Mouse (Mus musculus): Measurements from ENCODE around the gene Lix1. TPM values are rescaled to one million over a fixed set of nuclear protein-coding genes. Genes with fewer than 3 reads are reported as not detected.
"Not testable (repeated sequence)": the region's sequence is repeated elsewhere in the genome, so short reads cannot be mapped to it uniquely, and the experiment has no call there.

Gene Lix1
- total RNA-seq, 2 experiments from 2014 or later = 0.82 to 2.0 TPM

DNA sequence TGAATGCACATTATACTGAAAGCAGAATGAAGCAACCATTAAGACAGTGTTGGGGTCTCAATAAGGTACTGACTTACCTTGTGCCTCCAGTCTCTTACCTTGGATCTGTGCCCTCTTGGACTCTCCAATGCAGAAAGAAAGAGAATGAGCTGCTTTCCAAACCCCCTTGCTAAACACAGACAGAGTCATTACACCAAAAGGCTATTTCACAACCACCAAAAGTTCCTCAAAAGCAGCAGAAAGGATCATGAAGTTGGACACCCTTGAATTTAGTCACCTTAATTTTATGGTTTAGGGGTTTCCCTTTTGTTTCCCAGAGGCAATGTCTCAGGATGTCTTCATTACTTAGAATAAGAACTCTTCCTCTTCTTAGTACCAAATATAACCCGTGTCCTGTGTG lies 52.1 kb downstream of the Lix1 start:
- Histone ChIP-seq H3K27ac (no peak overlapping the region), H3K4me3 (no peak overlapping the region)
- no peak for DNase-seq
- TF ChIP-seq CTCF (IDR thresholded peaks at IDR 0.05) = no peak
- intact Hi-C loops (cut with DNase I) = no loop called here

DNA sequence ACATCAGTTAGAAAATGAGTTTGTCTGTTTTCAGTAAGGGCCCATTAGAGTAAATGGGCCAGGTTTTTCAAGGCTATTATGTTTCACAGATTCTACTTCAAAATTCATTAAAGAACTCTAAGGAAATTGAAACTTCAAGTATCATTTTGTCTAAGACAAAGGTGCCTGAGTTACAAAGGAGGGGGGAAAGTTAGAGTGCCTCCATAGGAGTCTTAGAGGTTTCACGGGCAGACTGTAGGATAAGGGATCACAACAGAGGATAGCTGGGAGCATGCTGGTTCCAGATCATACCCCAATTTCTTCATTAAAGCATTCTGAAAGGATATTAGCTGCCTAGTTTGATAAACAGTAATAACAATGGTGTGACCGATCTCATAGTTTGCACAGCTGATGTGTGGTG lies 83.3 kb downstream of the Lix1 start:
- H3K27ac ChIP-seq = no peak overlapping the region
- no peak for DNase-seq
- H3K4me3 ChIP-seq = no peak overlapping the region
- intact Hi-C loops (cut with DNase I) = no loop called here
- no peak for TF ChIP-seq CTCF (IDR thresholded peaks at IDR 0.05)

DNA sequence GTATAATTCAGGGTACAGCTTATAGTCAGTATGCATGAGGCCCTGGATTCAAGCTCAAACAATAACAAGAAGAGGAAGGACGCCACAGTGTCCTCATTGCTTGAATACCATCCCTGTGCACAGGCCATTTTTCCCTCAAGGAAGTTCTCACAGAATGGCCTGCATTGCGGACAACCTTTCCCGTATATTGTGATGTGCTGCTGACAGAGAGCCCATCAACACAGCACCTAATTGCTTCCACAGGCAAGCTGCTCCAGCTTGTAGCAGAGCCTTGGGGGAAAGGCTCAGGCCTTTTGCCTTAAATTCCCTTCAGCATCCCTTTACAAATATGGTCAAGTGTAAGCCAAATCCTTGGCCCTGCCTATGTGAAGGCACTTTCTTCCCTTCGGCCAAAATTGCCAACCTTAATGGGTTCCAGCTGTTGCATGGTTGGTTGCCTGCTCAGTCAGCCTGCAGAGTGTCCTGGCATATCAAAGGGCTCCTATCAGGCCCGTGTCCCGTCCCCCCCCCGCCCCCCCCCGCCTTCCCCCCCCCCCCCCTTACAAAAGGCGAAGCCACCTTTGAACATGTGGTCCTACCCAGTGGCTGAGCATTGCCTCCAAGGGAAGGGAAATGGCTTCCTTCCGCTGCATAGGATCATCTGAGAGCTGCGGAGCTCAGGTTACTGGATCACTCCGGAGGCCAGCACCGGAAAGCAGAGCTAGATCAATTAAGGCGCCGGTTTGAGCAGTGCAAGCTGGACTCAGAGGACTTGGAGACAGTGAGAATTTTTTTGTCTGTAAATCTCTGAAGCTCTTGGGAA lies 88.5 kb downstream of the Lix1 start:
- H3K27ac ChIP-seq = no peak overlapping the region
- no peak for TF ChIP-seq CTCF (IDR thresholded peaks at IDR 0.05)
- H3K4me3 ChIP-seq = peak overlapping the region; percentile 19
- intact Hi-C loops (cut with DNase I) = no loop called here
- peak; percentile 30 for DNase-seq

DNA sequence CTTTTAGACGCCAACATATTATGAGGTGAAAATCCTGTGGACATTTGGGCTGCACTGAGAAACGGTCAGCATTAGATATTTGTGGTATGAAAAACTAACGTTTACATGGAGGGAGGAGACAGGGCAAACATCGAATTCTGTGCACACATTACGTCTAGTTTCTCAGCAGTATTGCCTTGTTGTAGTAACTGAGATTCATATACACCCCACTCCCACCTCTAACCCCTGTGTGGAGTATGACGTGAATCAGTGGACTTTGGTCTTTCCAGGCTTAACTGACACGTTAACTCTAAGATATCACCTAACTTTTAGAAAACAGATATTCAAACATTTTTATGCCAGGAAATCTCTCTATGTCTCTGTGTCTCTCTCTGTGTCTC lies 89.1 kb downstream of the Lix1 start:
- no peak overlapping the region for H3K27ac ChIP-seq
- no peak for TF ChIP-seq CTCF (IDR thresholded peaks at IDR 0.05)
- DNase-seq = no peak
- H3K4me3 ChIP-seq = peak overlapping the region; percentile 19
- intact Hi-C loops (cut with DNase I) = no loop called here

DNA sequence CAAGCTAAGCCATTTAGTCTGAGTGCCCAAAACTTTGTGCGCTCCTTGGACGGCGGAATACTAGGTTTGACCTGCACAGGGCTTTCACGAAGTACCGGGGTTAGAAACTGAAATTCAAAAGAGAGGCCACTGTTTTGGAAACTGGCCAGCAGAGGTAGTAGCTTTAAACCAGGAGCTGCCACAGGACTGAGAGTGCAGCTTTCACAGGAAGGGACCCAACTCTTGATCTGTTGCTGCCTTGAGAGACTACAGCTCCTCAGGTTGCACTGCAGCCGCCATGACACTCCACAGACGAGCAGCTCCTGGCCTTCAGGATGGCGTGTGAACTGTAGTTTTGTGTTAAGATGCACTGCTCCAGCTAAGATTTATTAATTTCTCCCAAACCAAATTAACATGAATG lies 89.6 kb downstream of the Lix1 start:
- Histone ChIP-seq H3K4me3 (no peak overlapping the region), H3K27ac (no peak overlapping the region)
- TF ChIP-seq CTCF (IDR thresholded peaks at IDR 0.05) = no peak
- intact Hi-C loops (cut with DNase I) = no loop called here
- no peak for DNase-seq

DNA sequence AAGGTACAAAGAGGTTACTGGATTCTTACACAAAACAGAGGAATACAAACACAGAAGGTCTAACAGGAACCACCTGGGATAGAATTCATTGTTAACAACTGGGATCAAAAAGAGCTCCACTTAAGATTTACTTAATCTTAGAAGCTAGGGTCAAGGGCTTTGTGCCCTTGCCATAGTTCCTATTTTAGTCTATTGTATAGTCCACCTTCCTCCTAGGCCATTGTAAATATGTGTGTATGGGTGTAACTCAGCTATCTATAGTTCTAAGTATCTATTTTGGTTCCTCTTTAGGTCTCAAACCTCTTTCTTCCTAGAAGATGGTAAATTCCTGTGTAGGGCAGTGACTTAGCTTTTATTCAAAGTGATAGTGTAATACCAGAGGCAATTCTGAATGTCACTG lies 93.8 kb downstream of the Lix1 start:
- H3K27ac ChIP-seq; H3K4me3 ChIP-seq; intact Hi-C loops (cut with DNase I); DNase-seq: not testable (repeated sequence)

DNA sequence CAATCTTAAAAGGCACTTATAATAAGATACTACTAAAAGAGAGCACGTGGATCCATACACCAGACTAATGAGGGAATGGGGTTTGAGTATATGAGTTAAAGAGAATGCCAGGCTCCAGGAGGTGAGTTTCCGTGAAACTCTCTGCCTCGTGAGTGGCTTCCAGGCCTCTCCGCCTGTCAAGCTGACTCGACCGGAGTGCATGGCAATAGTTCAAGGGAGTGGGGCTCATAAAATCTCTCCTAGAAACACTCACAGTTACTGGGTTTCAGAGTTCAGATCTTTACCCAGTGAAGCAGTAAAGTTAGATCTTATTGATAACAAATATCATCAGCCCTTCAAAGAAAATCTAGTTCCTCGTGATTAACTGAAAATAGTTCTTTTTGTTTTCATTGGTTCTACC lies 94.3 kb downstream of the Lix1 start:
- no peak overlapping the region for H3K27ac ChIP-seq
- no peak overlapping the region for H3K4me3 ChIP-seq
- intact Hi-C loops (cut with DNase I) = no loop called here
- no peak for TF ChIP-seq CTCF (IDR thresholded peaks at IDR 0.05)
- no peak for DNase-seq

DNA sequence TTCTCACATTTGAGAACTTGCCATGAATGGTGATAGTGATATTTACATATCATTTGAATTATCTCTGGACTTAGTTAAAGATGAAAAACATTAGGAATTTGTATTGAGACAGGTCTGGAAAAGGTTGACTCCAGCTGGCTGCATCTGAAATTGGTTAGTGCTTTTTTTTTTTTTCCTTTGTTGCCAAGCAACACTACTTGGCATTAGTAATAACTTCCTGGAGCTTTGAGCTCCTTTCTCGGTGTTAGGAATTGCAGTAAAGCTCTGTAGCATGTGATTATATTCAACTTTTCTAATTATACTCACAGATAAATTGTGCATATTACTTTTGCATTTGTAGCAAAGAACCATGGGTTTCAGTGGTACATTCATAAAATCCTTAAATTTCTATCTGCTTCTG lies 96.4 kb downstream of the Lix1 start:
- no peak overlapping the region for H3K4me3 ChIP-seq
- intact Hi-C loops (cut with DNase I) = no loop called here

DNA sequence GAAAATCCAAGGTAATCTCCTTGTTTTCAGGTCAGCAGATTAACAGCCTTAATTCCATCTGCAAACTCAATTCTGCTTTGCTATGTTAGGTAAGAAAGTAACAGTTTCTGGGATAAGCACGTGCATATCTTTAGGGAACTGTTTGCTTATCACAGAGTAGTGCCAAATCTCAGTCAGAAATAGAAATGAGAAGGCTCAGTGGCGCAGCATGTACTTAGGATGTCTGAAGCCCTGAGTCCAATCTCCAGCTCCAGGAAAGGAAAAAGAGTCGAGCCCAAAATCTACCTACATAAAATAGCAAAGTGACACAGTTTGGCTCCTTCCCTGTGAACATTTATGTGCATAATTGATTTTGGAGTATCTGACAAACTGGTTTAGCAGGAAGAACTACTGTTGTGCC lies 96.8 kb downstream of the Lix1 start:
- intact Hi-C loops (cut with DNase I) = no loop called here
- no peak for DNase-seq
- TF ChIP-seq CTCF (IDR thresholded peaks at IDR 0.05) = no peak
- Histone ChIP-seq H3K4me3 (no peak overlapping the region), H3K27ac (no peak overlapping the region)

More for the DNA sequence above, 96.4 kb downstream of the Lix1 start:
- no peak for TF ChIP-seq CTCF (IDR thresholded peaks at IDR 0.05)
- H3K27ac ChIP-seq = no peak overlapping the region
- no peak for DNase-seq

DNA sequence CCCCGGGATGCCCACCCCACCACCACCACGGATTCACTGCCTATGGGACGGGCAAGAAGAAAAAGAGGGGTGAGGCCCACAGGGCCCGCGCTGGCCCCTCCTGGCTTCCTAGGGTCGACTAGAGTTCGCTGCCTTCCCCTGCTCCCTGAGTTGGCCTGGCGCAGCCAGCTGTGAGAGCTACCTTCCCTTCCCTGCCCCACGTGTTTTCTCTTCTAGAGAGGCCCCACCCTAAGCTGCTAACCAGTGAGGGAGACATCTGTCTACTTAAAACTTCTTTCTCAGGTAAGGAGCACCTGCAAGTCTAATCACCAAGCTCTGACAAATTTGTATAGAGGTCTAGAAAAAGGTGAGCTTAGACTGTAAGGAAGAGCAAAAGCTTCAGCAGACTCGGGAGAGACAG lies 104.2 kb downstream of the Lix1 start:
- no peak for DNase-seq
- TF ChIP-seq CTCF (IDR thresholded peaks at IDR 0.05) = no peak
- intact Hi-C loops (cut with DNase I) = no loop called here
- Histone ChIP-seq H3K27ac (no peak overlapping the region), H3K4me3 (no peak overlapping the region)

Other genes with a start within 250 kb of the Lix1 start
- 10 to 100 TPM; 12.1 to 14.6 TPM for gene Riok2, start 28.4 kb upstream of the Lix1 start, total RNA-seq (2021)
- gene Lnpep, start 222.4 kb downstream of the Lix1 start, total RNA-seq (2021) = 10 to 100 TPM; 65.3 to 77.3 TPM

All from gastrocnemius, adult 2 months (tissue).